Mouse (Mus musculus) heart, embryonic 13.5 days (tissue): ENCODE results near the gene Spcs2. TPM values are rescaled to one million over a fixed set of nuclear protein-coding genes. Genes with fewer than 3 reads are reported as not detected.

ENCODE experiments used
- ATAC-seq: fragments of 200-750 bp; cut with Nextera tagmentation; 2 replicates; pipeline ENCODE4 v1.8.0; 2017; ENCODE audit warnings: moderate TSS enrichment; ENCODE audit not compliant: insufficient number of reproducible peaks, low FRiP score, low TSS enrichment; ENCODE audit errors: extremely low read depth
- H3K27ac ChIP-seq: fragments of 300-500 bp; sonication (generic); replicated peaks from 2 replicates; pipeline ENCODE4 v1.5.1; 2015; ENCODE audit warnings: moderate library complexity, mild to moderate bottlenecking, inconsistent platforms
- H3K27me3 ChIP-seq: fragments of 300-500 bp; sonication (generic); replicated peaks from 2 replicates; pipeline ENCODE4 v1.6.1; 2015; ENCODE audit warnings: mild to moderate bottlenecking, inconsistent platforms
- H3K36me3 ChIP-seq: fragments of 300-500 bp; sonication (generic); 2 replicates; pipeline ENCODE4 v1.6.1; 2015; ENCODE audit warnings: mild to moderate bottlenecking, inconsistent platforms
- H3K4me1 ChIP-seq: fragments of 300-500 bp; sonication (generic); 2 replicates; pipeline ENCODE4 v1.6.1; 2015; ENCODE audit warnings: inconsistent platforms
- H3K4me2 ChIP-seq: fragments of 300-500 bp; sonication (generic); 2 replicates; pipeline ENCODE4 v1.6.1; 2015; ENCODE audit warnings: inconsistent platforms, mild to moderate bottlenecking, moderate library complexity
- H3K4me3 ChIP-seq: fragments of 300-500 bp; sonication (generic); 2 replicates; pipeline ENCODE4 v1.5.1; 2015; ENCODE audit warnings: moderate library complexity, mild to moderate bottlenecking, inconsistent platforms
- H3K9ac ChIP-seq: fragments of 300-500 bp; sonication (generic); 2 replicates; pipeline ENCODE4 v1.6.1; 2015; ENCODE audit warnings: inconsistent platforms, mild to moderate bottlenecking, moderate library complexity
- H3K9me3 ChIP-seq: fragments of 300-500 bp; sonication (generic); 2 replicates; pipeline ENCODE4 v1.6.1; 2016; ENCODE audit warnings: inconsistent platforms
- WGBS: fragments of 180-500 bp; shearing (Covaris S2); methylation state at CpG from one replicate; pipeline ENCODE4 v1.1.7; 2015; ENCODE audit warnings: mixed read lengths; 5-methylcytosine and 5-hydroxymethylcytosine counted together
- polyA plus RNA-seq: library from polyadenylated mRNA; unstranded; fragments of >200 nt; fragmentation: Nextera tagmentation; extraction: Ambion mirVana; gene quantifications from 2 replicates; pipeline ENCODE4 v1.2.1, GENCODE M21; 2015

The Spcs2 gene
- polyA plus RNA-seq, 1 experiment from 2014 or later, result 187 TPM

- Histone ChIP-seq H3K9me3 (no peaks in the 10 kb centered on the region), H3K36me3 (no peaks in the 10 kb centered on the region), H3K27ac (peak overlapping the region; percentile 58; the same call in 1 of the 2 replicates), H3K9ac (no peak overlapping the region), H3K4me3 (no peak overlapping the region), H3K4me2 (no peak overlapping the region), H3K4me1 (peaks cover 22% of the 10 kb centered on the region), H3K27me3 (no peaks in the 10 kb centered on the region)
- no peak for ATAC-seq
- WGBS, result 64% methylated on average over 10 of the region's 11 CpGs
Observed at GRCm38 (mm10) chr7:99864241-99865028, 1.2 kb upstream of the Spcs2 start.

- H3K27me3 ChIP-seq, result no peaks in the 10 kb centered on the region
- H3K9ac ChIP-seq, result peak within 1 kb of the TSS; percentile 95
- 1% methylated on average over 42 of the region's 42 CpGs for WGBS
- H3K27ac ChIP-seq, result peak within 1 kb of the TSS; percentile 65
- peaks cover 27% of the 10 kb centered on the region for H3K4me1 ChIP-seq
- peak; percentile 96 for ATAC-seq
- H3K4me3 ChIP-seq, result peak within 1 kb of the TSS; percentile 92
- peaks cover 23% of the 10 kb centered on the region for H3K36me3 ChIP-seq
- H3K9me3 ChIP-seq, result no peaks in the 10 kb centered on the region
- H3K4me2 ChIP-seq, result peak within 1 kb of the TSS; percentile 91
Observed at GRCm38 (mm10) chr7:99858813-99859585, 4.3 kb downstream of the Spcs2 start, which contains the start of gene Xrra1. Gene Xrra1 (plus strand): TSS chr7:99859116.

DNA sequence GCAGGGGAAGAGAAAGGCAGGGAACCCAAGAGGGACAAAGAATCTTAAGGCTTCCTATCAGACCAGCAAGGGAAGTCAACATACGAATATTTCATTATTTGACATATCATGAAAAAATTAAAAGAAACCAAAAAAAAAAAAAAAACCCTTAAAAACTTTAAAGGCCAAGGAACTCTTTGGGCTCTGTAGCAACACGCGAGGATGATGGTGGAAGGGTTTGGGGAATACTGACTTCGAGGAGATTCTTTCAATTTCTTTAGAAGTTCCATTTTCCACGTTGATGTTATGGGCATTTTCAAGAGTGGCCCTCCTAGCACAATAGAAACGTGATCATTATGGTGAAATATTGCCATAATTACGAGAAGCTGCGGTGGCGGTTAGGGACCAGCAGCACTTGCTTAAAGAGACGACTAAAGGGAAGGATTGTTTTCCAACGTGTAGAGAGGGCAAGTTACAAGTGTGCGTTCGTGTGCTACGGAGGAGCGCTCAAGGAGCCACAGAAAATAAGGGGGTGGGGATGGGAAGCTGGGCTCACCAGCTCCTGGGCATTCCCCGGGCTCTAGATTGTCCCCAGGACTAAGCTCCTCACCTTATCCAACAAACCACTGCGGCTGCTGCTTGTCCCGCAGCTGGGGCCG lies 5.0 kb downstream of the Spcs2 start:
- Histone ChIP-seq H3K4me3 (peak overlapping the region; percentile 92), H3K36me3 (peaks cover 30% of the 10 kb centered on the region), H3K9me3 (no peaks in the 10 kb centered on the region), H3K4me1 (peaks cover 23% of the 10 kb centered on the region), H3K9ac (peak overlapping the region; percentile 95), H3K27ac (peak overlapping the region; percentile 65), H3K4me2 (peak overlapping the region; percentile 91), H3K27me3 (no peaks in the 10 kb centered on the region)
- ATAC-seq, result no peak
- under 1% methylated on average over 19 of the region's 19 CpGs for WGBS

GRCm38 (mm10) chr7:99856266-99856861 lies 6.9 kb downstream of the Spcs2 start:
- H3K4me2 ChIP-seq, result no peak overlapping the region
- no peaks in the 10 kb centered on the region for H3K27me3 ChIP-seq
- WGBS, result 83% methylated on average over 14 of the region's 14 CpGs
- H3K36me3 ChIP-seq, result peaks cover 32% of the 10 kb centered on the region
- no peak overlapping the region for H3K27ac ChIP-seq
- ATAC-seq, result no peak
- H3K9me3 ChIP-seq, result no peaks in the 10 kb centered on the region
- peaks cover 27% of the 10 kb centered on the region for H3K4me1 ChIP-seq
- H3K9ac ChIP-seq, result 0 out of 2 replicates have a peak overlapping the region, but pooled peaks have one; percentile 34
- no peak overlapping the region for H3K4me3 ChIP-seq

DNA sequence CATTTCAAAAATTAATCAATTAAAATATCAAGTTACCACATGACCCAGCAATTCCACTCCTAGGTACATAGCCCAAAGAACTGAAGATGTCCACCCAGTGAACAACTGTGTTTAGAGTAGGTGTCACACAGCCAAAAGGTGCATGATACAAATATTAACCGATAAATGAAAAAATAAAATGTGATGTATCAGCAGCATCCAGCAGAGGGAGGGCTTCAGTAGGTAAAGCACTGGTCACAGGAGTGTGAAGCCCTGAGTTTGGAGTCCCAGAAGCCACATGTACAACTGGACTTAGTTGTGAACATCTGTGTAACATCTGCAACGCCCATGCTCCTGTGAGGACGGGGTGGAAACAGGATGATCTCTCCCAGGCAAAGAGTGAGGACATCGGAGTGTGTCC lies 9.0 kb downstream of the Spcs2 start:
- ATAC-seq, result no peak

GRCm38 (mm10) chr7:99853350-99853749 lies 9.9 kb downstream of the Spcs2 start:
- WGBS, result 77% methylated on average over 7 of the region's 7 CpGs
- no peak for ATAC-seq
- no peak overlapping the region for H3K4me3 ChIP-seq

More for the DNA sequence above, 9.0 kb downstream of the Spcs2 start:
- no peak overlapping the region for H3K27ac ChIP-seq
- H3K9me3 ChIP-seq, result no peaks in the 10 kb centered on the region
- H3K4me2 ChIP-seq, result no peak overlapping the region
- no peaks in the 10 kb centered on the region for H3K27me3 ChIP-seq
- H3K4me1 ChIP-seq, result peaks cover 26% of the 10 kb centered on the region
- H3K36me3 ChIP-seq, result peaks cover 32% of the 10 kb centered on the region
- 76% methylated on average over 4 of the region's 4 CpGs for WGBS
- H3K4me3 ChIP-seq, result no peak overlapping the region
- no peak overlapping the region for H3K9ac ChIP-seq

GRCm38 (mm10) chr7:99851618-99852017 lies 11.6 kb downstream of the Spcs2 start:
- H3K4me2 ChIP-seq, result no peak overlapping the region
- no peak overlapping the region for H3K9ac ChIP-seq
- no peak for ATAC-seq
- H3K4me1 ChIP-seq, result peaks cover 11% of the 10 kb centered on the region
- H3K27me3 ChIP-seq, result no peaks in the 10 kb centered on the region
- no peaks in the 10 kb centered on the region for H3K9me3 ChIP-seq
- H3K36me3 ChIP-seq, result peaks cover 54% of the 10 kb centered on the region
- WGBS, result 75% methylated on average over 6 of the region's 6 CpGs
- no peak overlapping the region for H3K4me3 ChIP-seq
- H3K27ac ChIP-seq, result no peak overlapping the region

More at GRCm38 (mm10) chr7:99853350-99853749, 9.9 kb downstream of the Spcs2 start:
- Histone ChIP-seq H3K36me3 (peaks cover 40% of the 10 kb centered on the region), H3K27me3 (no peaks in the 10 kb centered on the region), H3K4me2 (no peak overlapping the region), H3K4me1 (peaks cover 23% of the 10 kb centered on the region), H3K9ac (no peak overlapping the region), H3K27ac (no peak overlapping the region), H3K9me3 (no peaks in the 10 kb centered on the region)

DNA sequence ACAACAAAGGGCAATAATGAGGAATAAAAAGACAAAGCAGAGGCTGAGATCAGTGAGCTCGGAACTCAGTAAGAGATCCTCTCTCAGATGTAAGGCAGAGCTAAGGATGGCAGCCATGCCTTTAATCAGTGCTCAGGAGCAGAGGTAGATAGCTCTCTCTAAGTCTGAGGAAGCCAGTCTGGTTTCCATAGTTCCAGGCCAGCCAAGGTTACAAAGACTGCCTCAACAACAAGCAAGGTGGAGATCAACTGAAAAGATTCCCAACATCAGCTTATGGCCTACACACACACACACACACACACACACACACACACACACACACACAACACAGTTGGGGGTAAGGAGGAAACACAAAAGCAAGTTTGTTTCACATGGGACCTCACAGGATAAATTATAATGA lies 12.1 kb downstream of the Spcs2 start:
- no peak overlapping the region for H3K4me2 ChIP-seq
- H3K9ac ChIP-seq, result no peak overlapping the region
- 50% methylated on average over 1 of the region's 1 CpGs for WGBS
- no peak overlapping the region for H3K4me3 ChIP-seq
- H3K9me3 ChIP-seq, result no peaks in the 10 kb centered on the region
- no peaks in the 10 kb centered on the region for H3K27me3 ChIP-seq
- ATAC-seq, result no peak
- H3K4me1 ChIP-seq, result peaks cover 11% of the 10 kb centered on the region
- no peak overlapping the region for H3K27ac ChIP-seq
- peaks cover 54% of the 10 kb centered on the region for H3K36me3 ChIP-seq

DNA sequence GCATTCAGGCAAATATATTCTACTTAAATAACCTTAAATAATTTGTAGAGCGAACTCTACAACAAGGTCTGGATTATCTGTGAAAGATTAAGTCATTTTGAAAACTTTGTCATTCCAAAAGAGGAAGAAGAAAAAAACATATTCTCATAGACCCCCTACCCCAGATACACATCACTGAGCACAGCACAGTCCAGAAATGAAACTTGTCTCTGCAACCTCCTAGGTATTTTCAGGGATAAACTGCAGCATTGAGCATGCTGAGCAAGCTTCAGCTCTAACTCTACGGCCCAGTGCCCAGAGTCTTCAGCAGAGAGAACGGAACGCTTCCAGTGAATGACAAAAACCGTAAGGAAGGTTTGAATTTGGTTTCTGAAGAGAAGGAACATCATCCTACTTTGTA lies 12.7 kb downstream of the Spcs2 start:
- Histone ChIP-seq H3K4me1 (peaks cover 14% of the 10 kb centered on the region), H3K9ac (no peak overlapping the region), H3K36me3 (peaks cover 54% of the 10 kb centered on the region), H3K27me3 (no peaks in the 10 kb centered on the region), H3K4me3 (no peak overlapping the region), H3K9me3 (no peaks in the 10 kb centered on the region), H3K27ac (no peak overlapping the region), H3K4me2 (no peak overlapping the region)
- ATAC-seq, result no peak
- 92% methylated on average over 5 of the region's 5 CpGs for WGBS

DNA sequence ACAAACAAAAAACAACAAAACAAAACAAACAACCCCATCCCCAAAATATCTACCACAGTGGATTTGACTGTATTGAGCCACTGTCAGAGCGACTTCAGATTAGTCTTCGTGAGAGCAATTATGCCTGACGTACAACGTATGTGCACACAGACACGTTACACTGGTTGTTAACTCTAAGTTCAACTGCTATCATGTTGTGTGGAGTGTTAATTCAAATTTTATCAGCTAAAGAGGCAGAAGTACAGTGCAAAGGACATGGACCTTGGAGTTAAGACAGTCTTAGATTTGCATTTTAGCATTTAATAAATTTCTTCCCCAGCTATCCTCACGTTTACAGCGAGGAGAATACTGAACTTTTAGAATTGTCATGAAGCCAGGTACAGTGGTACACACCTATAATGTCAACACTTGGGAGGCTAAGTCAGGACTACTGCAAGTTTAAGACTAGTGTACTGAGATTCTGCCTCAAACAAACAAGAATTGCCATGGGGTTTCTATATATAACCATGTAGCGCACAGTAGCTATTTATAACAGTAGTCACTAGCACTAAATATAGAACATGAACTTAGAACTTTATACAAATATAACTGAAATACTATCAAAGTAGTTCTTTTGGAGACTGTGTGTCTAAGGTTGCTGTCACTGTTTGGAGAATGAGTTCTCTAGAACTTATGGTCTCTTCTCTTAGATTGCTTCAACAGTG lies 17.6 kb downstream of the Spcs2 start:
- ATAC-seq, result no peak
- H3K4me2 ChIP-seq, result no peak overlapping the region
- H3K4me1 ChIP-seq, result peaks cover 19% of the 10 kb centered on the region
- H3K4me3 ChIP-seq, result no peak overlapping the region
- H3K27me3 ChIP-seq, result no peaks in the 10 kb centered on the region
- 0 out of 2 replicates have a peak overlapping the region, but pooled peaks have one; percentile 42 for H3K9ac ChIP-seq
- WGBS, result 83% methylated on average over 8 of the region's 8 CpGs
- H3K9me3 ChIP-seq, result no peaks in the 10 kb centered on the region
- peaks cover 81% of the 10 kb centered on the region for H3K36me3 ChIP-seq
- H3K27ac ChIP-seq, result peak overlapping the region; percentile 74
